Mouse (Mus musculus) NIH3T3 (cell line): ENCODE measurements at regions not wholly inside any gene's neighbourhood (a gene's known extent, or its start where the extent isn't known, plus 50 kb on each side); places are given as distances from the start of the nearest gene placed in this dataset.

Experiments
- DNase-seq: peaks from one replicate; pipeline ENCODE4 v3.0.0-alpha.2; 2012; ENCODE audit warnings: low read depth

- no peak for DNase-seq
Observed at GRCm38 (mm10) chr1:61050346-61050745, 72.6 kb downstream of the Icos start.

- DNase-seq = no peak
Observed at GRCm38 (mm10) chr1:61053676-61054075, 75.9 kb downstream of the Icos start.

- DNase-seq = no peak
Observed at GRCm38 (mm10) chr1:61054391-61054790, 76.7 kb downstream of the Icos start.

- peak; percentile 56 for DNase-seq
Observed at GRCm38 (mm10) chr1:61055176-61055575, 77.4 kb downstream of the Icos start.

- DNase-seq = no peak
Observed at GRCm38 (mm10) chr1:61059910-61060536, 82.3 kb downstream of the Icos start.

- no peak for DNase-seq
Observed at GRCm38 (mm10) chr1:61061892-61062460, 84.2 kb downstream of the Icos start.

GRCm38 (mm10) chr1:61068112-61068511 is 90.4 kb downstream of the Icos start:
- no peak for DNase-seq

- no peak for DNase-seq
Observed at GRCm38 (mm10) chr1:61074127-61074526, 96.4 kb downstream of the Icos start.

- no peak for DNase-seq
Observed at GRCm38 (mm10) chr1:61075335-61075734, 97.6 kb downstream of the Icos start.

- DNase-seq = no peak
Observed at GRCm38 (mm10) chr1:61084732-61085131, 107.0 kb downstream of the Icos start.

- DNase-seq = no peak
Observed at GRCm38 (mm10) chr1:61086811-61087210, 109.1 kb downstream of the Icos start.

GRCm38 (mm10) chr1:61090801-61091200 is 113.1 kb downstream of the Icos start:
- no peak for DNase-seq

GRCm38 (mm10) chr1:61095481-61096165 is 117.9 kb downstream of the Icos start:
- DNase-seq = no peak

- no peak for DNase-seq
Observed at GRCm38 (mm10) chr1:61099341-61099740, 121.6 kb downstream of the Icos start.

GRCm38 (mm10) chr1:61101679-61102078 is 124.0 kb downstream of the Icos start:
- DNase-seq = peak; percentile 49

- no peak for DNase-seq
Observed at GRCm38 (mm10) chr1:61102346-61102745, 124.6 kb downstream of the Icos start.

GRCm38 (mm10) chr1:61103581-61103980 is 125.9 kb downstream of the Icos start:
- DNase-seq = no peak

GRCm38 (mm10) chr1:61111731-61112309 is 134.1 kb downstream of the Icos start:
- no peak for DNase-seq

GRCm38 (mm10) chr1:61117535-61117934 is 139.8 kb downstream of the Icos start:
- DNase-seq = no peak

GRCm38 (mm10) chr1:61118071-61118470 is 140.3 kb downstream of the Icos start:
- no peak for DNase-seq

GRCm38 (mm10) chr1:61121480-61121879 is 143.8 kb downstream of the Icos start:
- DNase-seq = no peak

GRCm38 (mm10) chr1:61125127-61125526 is 147.4 kb downstream of the Icos start:
- no peak for DNase-seq
